Mouse (Mus musculus): Measurements from ENCODE around the gene Hfe. TPM values are rescaled to one million over a fixed set of nuclear protein-coding genes. Genes with fewer than 3 reads are reported as not detected.
"Not testable (repeated sequence)": the region's sequence is repeated elsewhere in the genome, so short reads cannot be mapped to it uniquely, and the experiment has no call there.

Gene Hfe
- polyA plus RNA-seq, 1 experiment from 2014 or later = 7.3 TPM

DNA sequence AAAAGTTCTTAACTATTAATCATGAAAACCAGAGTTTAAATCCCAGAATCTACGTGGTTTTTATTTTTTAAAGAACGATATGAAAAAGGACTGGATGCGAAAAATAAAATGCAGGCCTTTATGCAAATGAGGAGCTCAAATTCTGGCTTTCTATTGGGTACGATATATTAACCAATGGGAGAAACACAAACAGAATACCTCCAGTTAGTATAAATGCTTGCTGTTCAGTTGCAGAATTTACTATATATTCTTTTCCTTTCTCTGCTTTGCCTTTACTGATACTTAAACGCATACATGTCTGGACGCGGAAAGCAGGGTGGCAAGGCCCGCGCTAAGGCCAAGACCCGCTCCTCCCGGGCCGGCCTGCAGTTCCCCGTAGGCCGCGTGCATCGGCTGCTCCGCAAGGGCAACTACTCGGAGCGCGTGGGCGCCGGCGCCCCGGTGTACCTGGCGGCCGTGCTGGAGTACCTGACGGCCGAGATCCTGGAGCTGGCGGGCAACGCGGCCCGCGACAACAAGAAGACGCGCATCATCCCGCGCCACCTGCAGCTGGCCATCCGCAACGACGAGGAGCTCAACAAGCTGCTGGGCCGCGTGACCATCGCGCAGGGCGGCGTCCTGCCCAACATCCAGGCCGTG, 40.3 kb upstream of the Hfe start, which contains the start of gene Hist1h2ab:
Gene Hist1h2ab, plus strand, starts transcription at position 288 of the 639 bp plus-strand sequence.
- 0 out of 2 replicates have a peak within 1 kb of the TSS, but pooled peaks have one; percentile 23 for H3K9ac ChIP-seq
- not testable (repeated sequence) for H3K36me3 ChIP-seq, H3K4me1 ChIP-seq, H3K27me3 ChIP-seq, H3K9me3 ChIP-seq
- peak within 1 kb of the TSS; percentile 67 for H3K4me2 ChIP-seq
- 0 out of 2 replicates have a peak, but pooled peaks have one; percentile 41 for ATAC-seq (ENCODE audit: insufficient number of reproducible peaks, low FRiP score, low TSS enrichment, low read depth)
- peak within 1 kb of the TSS; percentile 94 for H3K27ac ChIP-seq
- peak within 1 kb of the TSS; percentile 44 for H3K4me3 ChIP-seq
- WGBS = under 1% methylated on average over 32 of the region's 47 CpGs

DNA sequence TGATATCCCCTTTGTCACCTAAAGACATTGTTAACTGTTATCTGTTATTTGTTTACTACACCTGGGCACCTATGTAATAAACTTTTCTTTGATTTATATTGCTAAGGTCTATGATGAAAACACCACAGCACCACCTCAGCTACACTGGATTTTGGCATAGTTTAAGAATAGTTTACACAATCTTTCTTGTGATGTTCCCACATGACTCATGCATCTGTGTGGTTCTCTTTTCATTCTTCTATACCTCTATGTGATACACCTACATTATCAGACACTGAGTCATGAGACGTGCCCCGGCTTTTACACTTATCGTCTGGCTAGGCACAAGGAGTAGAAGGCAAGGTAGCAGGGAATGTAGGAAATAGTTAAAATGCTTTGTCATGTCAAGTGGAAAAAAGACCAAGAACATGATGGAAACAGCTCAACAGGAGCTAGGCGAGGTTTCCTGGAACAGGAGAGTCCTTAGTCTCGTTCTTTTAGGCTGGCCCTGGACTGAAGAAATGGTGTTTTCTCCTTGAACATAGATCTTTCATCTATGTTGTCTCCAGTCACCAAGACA, 39.0 kb upstream of the Hfe start:
- Histone ChIP-seq H3K4me3 (no peak overlapping the region), H3K27ac (peak overlapping the region; percentile 82; the same call in 1 of the 2 replicates), H3K4me1 (peaks cover 5% of the 10 kb centered on the region; the same call in 1 of the 2 replicates), H3K9ac (no peak overlapping the region), H3K36me3 (no peaks in the 10 kb centered on the region), H3K9me3 (no peaks in the 10 kb centered on the region), H3K4me2 (no peak overlapping the region), H3K27me3 (no peaks in the 10 kb centered on the region)
- WGBS = 88% methylated on average over 5 of the region's 5 CpGs
- no peak for ATAC-seq (ENCODE audit: insufficient number of reproducible peaks, low FRiP score, low TSS enrichment, low read depth)

GRCm38 (mm10) chr13:23747892-23748288, 37.2 kb upstream of the Hfe start:
- ATAC-seq (ENCODE audit: insufficient number of reproducible peaks, low FRiP score, low TSS enrichment, low read depth) = no peak
- H3K27me3 ChIP-seq = no peaks in the 10 kb centered on the region
- no peaks in the 10 kb centered on the region for H3K36me3 ChIP-seq
- H3K4me3 ChIP-seq = no peak overlapping the region
- H3K9ac ChIP-seq = no peak overlapping the region
- H3K4me2 ChIP-seq = 0 out of 2 replicates have a peak overlapping the region, but pooled peaks have one; percentile 5
- H3K9me3 ChIP-seq = no peaks in the 10 kb centered on the region
- peak overlapping the region; percentile 99 for H3K27ac ChIP-seq
- peaks cover 5% of the 10 kb centered on the region; the same call in 1 of the 2 replicates for H3K4me1 ChIP-seq
- 9% methylated on average over 4 of the region's 4 CpGs for WGBS

- H3K27ac ChIP-seq = peak overlapping the region; percentile 99
- H3K4me1 ChIP-seq = peaks cover 5% of the 10 kb centered on the region; the same call in 1 of the 2 replicates
- 2% methylated on average over 13 of the region's 13 CpGs for WGBS
- H3K36me3 ChIP-seq = no peaks in the 10 kb centered on the region
- no peaks in the 10 kb centered on the region for H3K9me3 ChIP-seq
- H3K4me3 ChIP-seq = peak overlapping the region; percentile 45
- ATAC-seq (ENCODE audit: insufficient number of reproducible peaks, low FRiP score, low TSS enrichment, low read depth) = no peak
- peak overlapping the region; percentile 54 for H3K4me2 ChIP-seq
- no peaks in the 10 kb centered on the region for H3K27me3 ChIP-seq
- H3K9ac ChIP-seq = 0 out of 2 replicates have a peak overlapping the region, but pooled peaks have one; percentile 21
Measured at GRCm38 (mm10) chr13:23747081-23747891, 36.6 kb upstream of the Hfe start.

DNA sequence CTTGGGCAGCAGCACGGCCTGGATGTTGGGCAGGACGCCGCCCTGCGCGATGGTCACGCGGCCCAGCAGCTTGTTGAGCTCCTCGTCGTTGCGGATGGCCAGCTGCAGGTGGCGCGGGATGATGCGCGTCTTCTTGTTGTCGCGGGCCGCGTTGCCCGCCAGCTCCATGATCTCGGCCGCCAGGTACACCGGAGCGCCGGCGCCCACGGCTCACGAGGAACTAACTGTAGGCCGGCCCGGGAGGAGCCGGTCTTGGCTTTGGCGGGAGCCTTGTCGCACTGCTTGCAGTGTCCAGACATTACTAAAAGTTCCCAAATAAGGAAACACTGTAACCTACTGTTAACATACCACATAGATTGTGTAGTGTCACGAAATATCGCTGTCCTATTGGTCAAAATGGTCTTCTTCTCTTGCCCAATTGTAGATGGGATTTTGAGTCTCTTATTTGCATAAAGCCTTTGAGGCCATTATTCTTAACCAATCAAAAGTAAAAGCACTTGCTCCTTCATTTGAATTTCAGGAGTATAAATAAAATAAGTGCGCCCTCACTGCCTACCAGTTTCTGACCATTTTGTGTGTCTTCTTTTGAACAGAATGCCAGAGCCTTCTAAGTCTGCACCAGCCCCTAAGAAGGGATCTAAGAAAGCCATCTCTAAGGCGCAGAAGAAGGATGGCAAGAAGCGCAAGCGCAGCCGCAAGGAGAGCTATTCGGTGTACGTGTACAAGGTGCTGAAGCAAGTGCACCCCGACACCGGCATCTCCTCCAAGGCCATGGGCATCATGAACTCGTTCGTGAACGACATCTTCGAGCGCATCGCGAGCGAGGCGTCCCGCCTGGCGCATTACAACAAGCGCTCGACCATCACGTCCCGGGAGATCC, 35.8 kb upstream of the Hfe start, which contains the start of gene Hist1h2bb:
Gene Hist1h2bb, plus strand, starts transcription at position 534 of the 880 bp plus-strand sequence.
- H3K9ac ChIP-seq = peak within 1 kb of the TSS; percentile 21; the same call in 1 of the 2 replicates
- H3K27ac ChIP-seq = peak within 1 kb of the TSS; percentile 99
- H3K27me3 ChIP-seq, H3K36me3 ChIP-seq, H3K4me1 ChIP-seq, H3K9me3 ChIP-seq: not testable (repeated sequence)
- ATAC-seq (ENCODE audit: insufficient number of reproducible peaks, low FRiP score, low TSS enrichment, low read depth) = peak; percentile 89
- WGBS = under 1% methylated on average over 37 of the region's 58 CpGs
- peak within 1 kb of the TSS; percentile 54 for H3K4me2 ChIP-seq
- H3K4me3 ChIP-seq = peak within 1 kb of the TSS; percentile 45

- Histone ChIP-seq H3K27me3 (no peaks in the 10 kb centered on the region), H3K27ac (peak within 1 kb of the TSS; percentile 99), H3K4me3 (peak within 1 kb of the TSS; percentile 45), H3K9me3 (no peaks in the 10 kb centered on the region), H3K4me1 (peaks cover 8% of the 10 kb centered on the region; the same call in 1 of the 2 replicates), H3K4me2 (peak within 1 kb of the TSS; percentile 48), H3K9ac (peak within 1 kb of the TSS; percentile 15; the same call in 1 of the 2 replicates), H3K36me3 (no peaks in the 10 kb centered on the region)
- ATAC-seq (ENCODE audit: insufficient number of reproducible peaks, low FRiP score, low TSS enrichment, low read depth) = peak; percentile 64; the same call in 1 of the 2 replicates
- WGBS = under 1% methylated on average over 26 of the region's 28 CpGs
Measured at GRCm38 (mm10) chr13:23745381-23746161, 34.9 kb upstream of the Hfe start, which contains the start of gene Hist1h3c. Hist1h3c (minus strand) TSS chr13:23745602.

GRCm38 (mm10) chr13:23744421-23745380, 34.0 kb upstream of the Hfe start:
- Histone ChIP-seq H3K4me2 (peak overlapping the region; percentile 48), H3K9ac (no peak overlapping the region), H3K27ac (peak overlapping the region; percentile 78), H3K4me1 (peaks cover 12% of the 10 kb centered on the region; the same call in 1 of the 2 replicates), H3K27me3 (no peaks in the 10 kb centered on the region), H3K9me3 (no peaks in the 10 kb centered on the region), H3K4me3 (peak overlapping the region; percentile 45), H3K36me3 (no peaks in the 10 kb centered on the region)
- WGBS = under 1% methylated on average over 24 of the region's 36 CpGs
- no peak for ATAC-seq (ENCODE audit: insufficient number of reproducible peaks, low FRiP score, low TSS enrichment, low read depth)

DNA sequence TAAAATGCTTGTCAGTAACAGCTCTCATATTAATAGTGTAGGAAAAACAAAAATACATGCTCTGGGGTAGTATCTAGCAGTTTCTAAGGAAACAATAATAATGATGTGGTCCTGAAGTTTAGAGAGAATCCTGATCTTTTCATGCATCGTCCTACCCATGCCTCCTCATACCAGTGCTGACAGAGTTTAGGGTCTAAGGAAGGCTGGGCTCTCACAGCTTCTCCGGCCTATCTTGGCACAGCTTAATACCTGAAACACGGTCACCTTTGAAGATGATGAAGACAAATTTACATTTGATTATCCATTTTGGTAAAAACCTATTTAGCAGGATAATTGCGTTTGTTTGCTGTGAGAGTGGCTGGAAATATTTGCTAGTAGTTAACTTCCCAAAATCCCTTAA, 33.3 kb upstream of the Hfe start:
- Histone ChIP-seq H3K4me3 (peak overlapping the region; percentile 45; the same call in 1 of the 2 replicates), H3K36me3 (no peaks in the 10 kb centered on the region), H3K9me3 (no peaks in the 10 kb centered on the region), H3K4me2 (0 out of 2 replicates have a peak overlapping the region, but pooled peaks have one; percentile 48), H3K27ac (peak overlapping the region; percentile 48; the same call in 1 of the 2 replicates), H3K4me1 (peaks cover 16% of the 10 kb centered on the region; the same call in 1 of the 2 replicates), H3K27me3 (no peaks in the 10 kb centered on the region), H3K9ac (no peak overlapping the region)
- no peak for ATAC-seq (ENCODE audit: insufficient number of reproducible peaks, low FRiP score, low TSS enrichment, low read depth)
- 34% methylated on average over 4 of the region's 4 CpGs for WGBS

- no peaks in the 10 kb centered on the region for H3K36me3 ChIP-seq
- ATAC-seq (ENCODE audit: insufficient number of reproducible peaks, low FRiP score, low TSS enrichment, low read depth) = no peak
- H3K27ac ChIP-seq = no peak overlapping the region
- no peaks in the 10 kb centered on the region for H3K27me3 ChIP-seq
- no peaks in the 10 kb centered on the region for H3K9me3 ChIP-seq
- no peak overlapping the region for H3K4me3 ChIP-seq
- 76% methylated on average over 5 of the region's 5 CpGs for WGBS
- H3K9ac ChIP-seq = no peak overlapping the region
- no peak overlapping the region for H3K4me2 ChIP-seq
- peaks cover 16% of the 10 kb centered on the region; the same call in 1 of the 2 replicates for H3K4me1 ChIP-seq
Measured at GRCm38 (mm10) chr13:23743215-23743614, 32.6 kb upstream of the Hfe start.

All from limb, embryonic 15.5 days (tissue).